Mouse (Mus musculus): ENCODE data around the gene Nptxr.

The Nptxr gene

GRCm38 (mm10) chr15:79752742-79753419, 51.7 kb downstream of the Nptxr start:
- peak; percentile 70 for DNase-seq (ENCODE audit: low spot score)

- DNase-seq (ENCODE audit: low spot score) = no peak
Observed at GRCm38 (mm10) chr15:79751772-79752171, 52.8 kb downstream of the Nptxr start.

GRCm38 (mm10) chr15:79750266-79750665, 54.3 kb downstream of the Nptxr start:
- DNase-seq (ENCODE audit: low spot score) = no peak

DNA sequence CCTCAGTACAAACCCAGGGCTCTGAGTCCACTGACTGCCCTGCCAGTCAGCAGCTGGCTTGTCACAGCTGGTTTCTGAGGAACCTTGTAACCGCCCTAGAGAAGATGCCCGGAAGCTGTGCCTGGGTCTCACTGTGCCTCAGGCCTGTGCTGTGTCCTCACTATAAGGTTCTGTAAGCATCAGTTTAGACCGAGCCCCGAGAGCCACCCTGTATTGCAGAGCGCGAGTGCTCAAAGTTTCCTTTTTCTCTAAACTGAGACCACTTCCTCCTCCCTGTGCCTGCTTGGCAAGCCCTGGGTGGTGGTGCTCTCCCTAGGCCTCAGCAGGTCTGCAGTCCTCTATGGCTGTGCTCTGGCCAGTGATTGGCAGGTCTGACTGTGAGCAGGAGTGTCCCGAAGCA, 55.4 kb downstream of the Nptxr start:
- DNase-seq (ENCODE audit: low spot score) = no peak

GRCm38 (mm10) chr15:79747998-79748397, 56.6 kb downstream of the Nptxr start:
- peak; percentile 30 for DNase-seq (ENCODE audit: low spot score)

GRCm38 (mm10) chr15:79745883-79746282, 58.7 kb downstream of the Nptxr start:
- DNase-seq (ENCODE audit: low spot score) = no peak

DNA sequence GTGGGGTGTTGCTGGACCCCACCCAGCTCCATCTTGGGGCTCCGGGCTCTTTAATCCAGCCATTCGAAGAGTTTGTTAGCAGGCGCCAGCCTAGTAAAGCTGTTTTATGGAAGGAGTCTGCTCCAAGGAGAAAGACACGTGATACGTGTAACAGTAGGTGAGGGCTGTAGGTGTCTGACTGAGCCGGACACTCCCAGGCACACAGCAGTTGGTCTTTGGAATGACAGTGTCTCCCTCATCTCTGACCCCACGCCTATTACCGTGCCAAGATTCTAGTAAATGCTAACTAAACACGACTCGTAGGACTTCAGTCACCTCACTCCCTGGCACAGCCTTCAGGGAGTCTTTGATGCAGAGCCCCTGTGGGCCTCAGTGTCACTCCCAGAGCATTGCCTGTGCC, 59.3 kb downstream of the Nptxr start:
- DNase-seq (ENCODE audit: low spot score) = no peak

DNA sequence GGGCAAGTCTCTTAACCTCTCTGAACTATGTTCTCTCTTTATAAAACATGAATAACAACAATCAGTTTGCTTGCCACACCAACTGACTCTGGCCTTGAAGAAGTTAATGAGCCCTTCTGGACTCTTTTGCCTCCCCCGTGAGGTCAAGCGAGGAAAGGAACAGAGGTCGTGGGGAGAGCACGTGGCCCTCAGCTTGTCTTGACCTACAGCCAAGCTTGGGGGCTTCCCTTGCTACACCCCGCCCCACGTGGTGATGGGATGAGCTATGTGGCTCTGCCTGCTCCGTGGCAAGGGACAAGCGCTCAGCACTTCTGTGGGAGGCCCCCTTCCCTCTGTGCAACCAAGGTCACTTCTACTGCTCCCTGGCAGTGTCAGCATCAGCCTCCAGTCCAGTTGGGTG, 59.8 kb downstream of the Nptxr start:
- no peak for DNase-seq (ENCODE audit: low spot score)

GRCm38 (mm10) chr15:79744001-79744400, 60.6 kb downstream of the Nptxr start:
- no peak for DNase-seq (ENCODE audit: low spot score)

DNA sequence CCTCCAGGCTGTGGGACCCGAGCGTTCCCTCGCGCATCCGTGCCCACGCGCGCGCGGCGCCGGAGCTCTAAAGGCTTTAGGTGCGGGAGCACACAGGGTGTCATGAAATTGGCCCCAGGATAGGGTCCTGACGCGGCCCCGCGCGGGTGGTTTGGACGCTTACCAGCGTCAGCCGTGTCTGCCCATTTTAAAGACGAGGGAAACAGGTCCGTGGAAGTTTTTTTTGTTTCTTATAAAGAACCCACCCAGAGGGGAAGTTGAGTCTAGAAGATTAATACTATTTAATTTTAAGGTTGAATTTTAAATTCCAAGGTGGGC, 61.9 kb downstream of the Nptxr start:
- DNase-seq (ENCODE audit: low spot score) = no peak

DNA sequence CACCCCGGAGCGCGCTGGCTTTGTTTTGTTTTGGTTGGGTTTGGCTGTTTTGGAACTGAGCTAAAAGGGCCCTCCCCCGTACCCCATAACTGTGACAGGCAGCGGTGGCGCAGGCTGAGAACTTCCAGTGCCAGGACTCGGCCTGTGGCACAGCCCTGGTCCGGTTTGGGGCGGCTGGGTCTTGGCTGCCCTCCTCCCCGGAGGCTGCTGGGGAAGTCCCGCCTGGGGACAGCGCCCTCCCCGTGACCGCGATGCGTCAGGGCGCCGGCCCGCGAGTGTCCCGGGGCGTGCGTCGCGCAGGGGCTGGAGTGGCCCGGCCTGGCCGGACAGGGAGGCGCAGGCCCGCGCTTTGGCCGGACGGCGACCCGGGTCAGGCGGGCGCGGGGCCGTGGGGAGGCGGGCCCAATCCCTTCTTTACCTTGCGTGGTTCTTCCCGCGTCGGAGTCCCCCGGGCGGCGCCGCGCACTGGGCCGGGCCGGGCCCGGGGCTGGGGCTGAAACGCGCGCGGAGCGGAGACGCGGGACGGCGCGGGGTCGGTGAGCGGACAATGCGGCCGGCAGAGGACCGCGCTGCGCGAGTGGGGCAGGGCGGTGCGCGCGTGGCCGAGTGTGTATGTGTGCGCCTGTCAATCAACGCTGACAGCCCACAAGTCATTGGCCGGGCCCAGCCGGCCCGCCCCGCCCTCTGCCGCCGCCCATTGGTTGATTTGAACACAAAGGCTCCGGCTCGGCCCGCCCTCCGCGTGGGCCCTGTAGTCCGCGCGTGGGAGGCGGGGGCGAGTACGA, 62.5 kb downstream of the Nptxr start, which contains the start of gene Sun2:
Sun2 (minus strand) TSS at position 616 of the 785 bp plus-strand sequence.
- peak; percentile 91 for DNase-seq (ENCODE audit: low spot score)

GRCm38 (mm10) chr15:79741173-79741858, 63.2 kb downstream of the Nptxr start:
- DNase-seq (ENCODE audit: low spot score) = peak; percentile 72

- no peak for DNase-seq (ENCODE audit: low spot score)
Observed at GRCm38 (mm10) chr15:79740739-79741138, 63.8 kb downstream of the Nptxr start.
